Mouse (Mus musculus): ENCODE measurements around the gene Pibf1.

- TF ChIP-seq BHLHE40 (IDR thresholded peaks at IDR 0.05; ENCODE audit: borderline replicate concordance, low read depth, low read length) (no peak), MXI1 (IDR thresholded peaks at IDR 0.05; ENCODE audit: low read depth, low read length) (no peak), POLR2A (IDR thresholded peaks at IDR 0.05; ENCODE audit: control insufficient read depth in 1 of 2, insufficient read depth in 1 of 2, low read depth in 1 of 2, low read length in 2 of 2, poor library complexity in 1 of 2) (no peak)
Measured at GRCm38 (mm10) chr14:99301472-99301871, 202.2 kb downstream of the Pibf1 start.
